ENCODE assay signal across 24 mouse cellular contexts in the genomic region with DNA sequence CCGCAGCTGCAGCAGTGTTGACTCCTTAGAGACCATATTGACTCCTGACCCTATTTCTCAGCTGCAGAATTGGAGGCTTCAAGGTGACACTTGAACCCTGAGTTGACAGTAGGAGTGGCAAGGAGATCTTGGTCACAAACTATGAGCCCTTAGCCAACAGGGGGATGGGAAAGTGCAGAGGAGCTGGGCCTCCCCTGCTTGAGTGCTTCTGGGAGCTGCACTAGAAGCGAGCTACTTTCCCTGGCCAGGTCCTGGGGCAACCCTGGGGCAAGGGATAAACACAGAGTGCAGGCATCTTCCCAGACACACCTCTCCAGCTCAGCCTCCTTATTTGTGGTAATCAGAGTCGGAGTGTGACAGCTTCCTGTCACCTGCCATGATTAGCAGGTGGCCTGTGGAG. TPM values are rescaled to one million over a fixed set of nuclear protein-coding genes. Genes with fewer than 3 reads are reported as not detected.
DNase-seq lines count a peak whose midpoint lies in the region; ATAC-seq and TF ChIP-seq lines count a peak whose summit lies in the region.
"Had no signal": no experiment of that assay in that cellular context is flagged by ENCODE, and none has a peak within 500 bp of the region (broad histone marks: within the 10 kb centered on the region; RNA-seq: fewer than 3 reads in every experiment).

No protein-coding gene starts in this region.

- no peak for ATAC-seq in heart, embryonic 11.5 days (replicated peaks; ENCODE audit: insufficient number of reproducible peaks, low FRiP score, low TSS enrichment)
- no peak for ATAC-seq in liver, postnatal 0 days
- ATAC-seq in liver, embryonic 11.5 days (replicated peaks; ENCODE audit: low FRiP score) = no peak
- ATAC-seq in heart, embryonic 15.5 days (replicated peaks; ENCODE audit: insufficient number of reproducible peaks, insufficient read depth, low FRiP score, low read depth) = no peak
- ATAC-seq: forebrain, postnatal 0 days; intestine, embryonic 16.5 days had no signal

- no peak overlapping the region for H3K27ac ChIP-seq in heart, embryonic 11.5 days (ENCODE audit: low read depth, low read length)
- H3K27ac ChIP-seq in liver, postnatal 0 days (ENCODE audit: low read depth) = no peak overlapping the region
- no peak overlapping the region for H3K27ac ChIP-seq in liver, embryonic 11.5 days (ENCODE audit: low read depth, low read length)
- H3K27ac ChIP-seq in heart, embryonic 15.5 days = peak overlapping the region; percentile 27
- H3K27ac ChIP-seq: hindbrain, embryonic 13.5 days; liver, embryonic 15.5 days had no signal

- no peak overlapping the region for H3K4me3 ChIP-seq in heart, embryonic 11.5 days (ENCODE audit: low read depth, low read length)
- H3K4me3 ChIP-seq in liver, postnatal 0 days (ENCODE audit: low read depth, low read length) = no peak overlapping the region
- no peak overlapping the region for H3K4me3 ChIP-seq in liver, embryonic 11.5 days (ENCODE audit: low read depth, low read length)
- no peak overlapping the region for H3K4me3 ChIP-seq in heart, embryonic 15.5 days
- H3K4me3 ChIP-seq: erythroblast, embryonic 14.5 days; hindbrain, embryonic 13.5 days; liver, embryonic 15.5 days had no signal

- no peak for TF ChIP-seq CTCF in liver, postnatal 0 days (IDR thresholded peaks at IDR 0.05; ENCODE audit: low read depth)

- H3K36me3 ChIP-seq in heart, embryonic 11.5 days (ENCODE audit: control insufficient read depth, insufficient read depth, low read length) = peaks cover 2% of the 10 kb centered on the region; the same call in 1 of the 2 replicates
- peaks cover 12% of the 10 kb centered on the region for H3K36me3 ChIP-seq in liver, postnatal 0 days (replicated peaks; ENCODE audit: insufficient read depth, low read length)
- H3K36me3 ChIP-seq in liver, embryonic 11.5 days (ENCODE audit: control insufficient read depth, insufficient read depth, low read length) = peaks cover 8% of the 10 kb centered on the region; the same call in 1 of the 2 replicates
- H3K36me3 ChIP-seq in heart, embryonic 15.5 days = peaks cover 4% of the 10 kb centered on the region; the same call in 1 of the 2 replicates

- H3K4me2 ChIP-seq in heart, embryonic 11.5 days = peak overlapping the region; percentile 98
- H3K4me2 ChIP-seq in liver, postnatal 0 days (ENCODE audit: low read depth, low read length) = peak overlapping the region; percentile 26; the same call in 1 of the 2 replicates
- H3K4me2 ChIP-seq in liver, embryonic 11.5 days = no peak overlapping the region
- H3K4me2 ChIP-seq in heart, embryonic 15.5 days = peak overlapping the region; percentile 96; the same call in 1 of the 2 replicates
- H3K4me2 ChIP-seq: liver, embryonic 15.5 days had no signal

- no peak for TF ChIP-seq EP300 in liver, postnatal 0 days (IDR thresholded peaks at IDR 0.05; ENCODE audit: low read depth)

- H3K27me3 ChIP-seq in heart, embryonic 11.5 days (ENCODE audit: control insufficient read depth, insufficient read depth, low read length) = 0 out of 2 replicates have a peak, but pooled peaks cover 4% of the 10 kb centered on the region
- H3K27me3 ChIP-seq in liver, postnatal 0 days (ENCODE audit: insufficient read depth, low read length) = peaks cover 19% of the 10 kb centered on the region
- peaks cover 17% of the 10 kb centered on the region for H3K27me3 ChIP-seq in liver, embryonic 11.5 days (replicated peaks; ENCODE audit: control insufficient read depth, insufficient read depth, low read length)
- H3K27me3 ChIP-seq in heart, embryonic 15.5 days = no peaks in the 10 kb centered on the region

- DNase-seq in adrenal gland, postnatal 14 days = peak; percentile 58
- no peak for DNase-seq in adrenal gland, postnatal 4 days (ENCODE audit: low spot score in 2 of 2)
- DNase-seq in heart, adult 9 months (ENCODE audit: low spot score in 2 of 2) = no peak
- no peak for DNase-seq in liver, postnatal 0 days
- no peak for DNase-seq in liver, embryonic 11.5 days (ENCODE audit: low spot score)
- no peak for DNase-seq in urinary bladder, adult 2 months (ENCODE audit: low spot score)
- DNase-seq: adrenal gland, adult 8-10 months; cerebellum, adult 2 months; cerebellum, postnatal 14 days; forebrain, postnatal 0 days; gastrocnemius, postnatal 14 days; kidney, adult 9 months; kidney, postnatal 10 days; liver; lung, postnatal 4 days; midbrain, embryonic 14.5 days; thymus, postnatal 14 days had no signal

- H3K4me1 ChIP-seq in heart, embryonic 11.5 days (ENCODE audit: control insufficient read depth, insufficient read depth, low read length) = peaks cover 56% of the 10 kb centered on the region
- H3K4me1 ChIP-seq in liver, postnatal 0 days (ENCODE audit: insufficient read depth) = peaks cover 26% of the 10 kb centered on the region
- peaks cover 29% of the 10 kb centered on the region for H3K4me1 ChIP-seq in liver, embryonic 11.5 days (replicated peaks; ENCODE audit: control insufficient read depth, insufficient read depth, low read length)
- H3K4me1 ChIP-seq in heart, embryonic 15.5 days (replicated peaks) = peaks cover 72% of the 10 kb centered on the region

- H3K9ac ChIP-seq in heart, embryonic 11.5 days (ENCODE audit: low read depth, low read length) = no peak overlapping the region
- no peak overlapping the region for H3K9ac ChIP-seq in liver, postnatal 0 days (replicated peaks)
- no peak overlapping the region for H3K9ac ChIP-seq in liver, embryonic 11.5 days (ENCODE audit: low read depth, low read length)
- no peak overlapping the region for H3K9ac ChIP-seq in heart, embryonic 15.5 days
- H3K9ac ChIP-seq: forebrain, postnatal 0 days; hindbrain, embryonic 13.5 days; liver, embryonic 15.5 days had no signal

- WGBS in heart, embryonic 11.5 days (ENCODE audit: insufficient replicate concordance) = 63% methylated on average over 3 of the region's 3 CpGs
- 69% methylated on average over 3 of the region's 3 CpGs for WGBS in liver, postnatal 0 days (ENCODE audit: insufficient replicate concordance)
- WGBS in liver, embryonic 11.5 days = 78% methylated on average over 3 of the region's 3 CpGs
- WGBS in heart, embryonic 15.5 days = 67% methylated on average over 3 of the region's 3 CpGs

- no peaks in the 10 kb centered on the region for H3K9me3 ChIP-seq in heart, embryonic 11.5 days (replicated peaks; ENCODE audit: control insufficient read depth, low read length)
- no peaks in the 10 kb centered on the region for H3K9me3 ChIP-seq in liver, postnatal 0 days (ENCODE audit: low read length)
- H3K9me3 ChIP-seq in liver, embryonic 11.5 days (ENCODE audit: control insufficient read depth, low read length) = no peaks in the 10 kb centered on the region
- H3K9me3 ChIP-seq in heart, embryonic 15.5 days (replicated peaks) = no peaks in the 10 kb centered on the region
- H3K9me3 ChIP-seq: G1E; hindbrain, embryonic 13.5 days; liver, embryonic 15.5 days had no signal

RNA-seq across cellular contexts. Expression of gene Rasd1, which starts 2.2 kb away (rescaled TPM):
- total RNA-seq in adrenal gland, postnatal 14 days (2021) = 29.0 and 38.0 TPM in 2 replicates
- 10 to 100 TPM; 20.7 to 21.6 TPM for total RNA-seq in adrenal gland, postnatal 4 days (2021)
- polyA plus RNA-seq in heart, embryonic 11.5 days (2014; fragmentation: Nextera tagmentation; extraction: Ambion mirVana) = 12.0 and 13.9 TPM in 2 replicates
- 2.2 and 3.2 TPM in 2 replicates for polyA plus RNA-seq in liver, postnatal 0 days (2015; fragmentation: Nextera tagmentation; extraction: Ambion mirVana)
- 1.6 and 2.0 TPM in 2 replicates for polyA plus RNA-seq in liver, embryonic 11.5 days (2014; fragmentation: Nextera tagmentation; extraction: Ambion mirVana)
- polyA plus RNA-seq in heart, embryonic 15.5 days (2015; fragmentation: Nextera tagmentation; extraction: Ambion mirVana) = 7.2 and 7.7 TPM in 2 replicates
- polyA plus RNA-seq in urinary bladder, adult 2 months (2012; rRNA removed) = 3.3 and 4.8 TPM in 2 replicates
- polyA plus RNA-seq: erythroblast, embryonic 14.5 days; G1E had no signal

RNA-seq across cellular contexts. Expression of gene Med9, which starts 14.6 kb away (rescaled TPM):
- total RNA-seq in adrenal gland, postnatal 14 days (2021) = 27.0 and 27.8 TPM in 2 replicates
- 10 to 100 TPM; 36.5 to 41.0 TPM for total RNA-seq in adrenal gland, postnatal 4 days (2021)
- polyA plus RNA-seq in heart, embryonic 11.5 days (2014; fragmentation: Nextera tagmentation; extraction: Ambion mirVana) = 49.1 and 51.2 TPM in 2 replicates
- 15.2 and 15.8 TPM in 2 replicates for polyA plus RNA-seq in liver, postnatal 0 days (2015; fragmentation: Nextera tagmentation; extraction: Ambion mirVana)
- polyA plus RNA-seq in liver, embryonic 11.5 days (2014; fragmentation: Nextera tagmentation; extraction: Ambion mirVana) = 42.9 and 44.6 TPM in 2 replicates
- 40.0 and 43.0 TPM in 2 replicates for polyA plus RNA-seq in heart, embryonic 15.5 days (2015; fragmentation: Nextera tagmentation; extraction: Ambion mirVana)
- 19.9 and 23.0 TPM in 2 replicates for polyA plus RNA-seq in urinary bladder, adult 2 months (2012; rRNA removed)
